Mouse (Mus musculus): ENCODE measurements around the gene Klhl11. TPM values are rescaled to one million over a fixed set of nuclear protein-coding genes. Genes with fewer than 3 reads are reported as not detected.

Klhl11 gene
- polyA plus RNA-seq, 1 experiment = 2.3 TPM

- DNase-seq = peak; percentile 62
- WGBS = 41% methylated on average over 6 of the region's 6 CpGs
Measured at GRCm38 (mm10) chr11:100442625-100443024, 29.9 kb downstream of the Klhl11 start.

GRCm38 (mm10) chr11:100441797-100442196 is 30.7 kb downstream of the Klhl11 start, which contains the start of the genes Nt5c3b and Klhl10:
Gene Nt5c3b (minus strand): TSS chr11:100441808.
Gene Klhl10 (plus strand): TSS chr11:100441917.
- H3K4me3 ChIP-seq (ENCODE audit: insufficient read depth, low read depth, low read length) = peak within 1 kb of the TSS; percentile 87
- 0 out of 2 replicates have a peak, but pooled peaks cover 3% of the 10 kb centered on the region for H3K4me1 ChIP-seq (ENCODE audit: control insufficient read depth, insufficient read depth, low read length)
- no peaks in the 10 kb centered on the region for H3K36me3 ChIP-seq (ENCODE audit: control insufficient read depth, insufficient read depth, low read length)
- no peak for DNase-seq
- H3K27me3 ChIP-seq (replicated peaks; ENCODE audit: control insufficient read depth, insufficient read depth, low read length) = no peaks in the 10 kb centered on the region
- TF ChIP-seq CTCF (conservative IDR thresholded peaks at IDR 0.05; ENCODE audit: insufficient read depth, insufficient read length, low read depth, low read length) (no peak), POLR2A (IDR thresholded peaks at IDR 0.05; ENCODE audit: low read depth, low read length) (no peak)
- 53% methylated on average over 8 of the region's 8 CpGs for WGBS
- H3K27ac ChIP-seq (ENCODE audit: insufficient read depth, low read depth, low read length) = no peak within 1 kb of the TSS

More at GRCm38 (mm10) chr11:100442625-100443024, 29.9 kb downstream of the Klhl11 start:
- no peak overlapping the region for H3K27ac ChIP-seq (ENCODE audit: insufficient read depth, low read depth, low read length)
- 0 out of 2 replicates have a peak, but pooled peaks cover 2% of the 10 kb centered on the region for H3K4me1 ChIP-seq (ENCODE audit: control insufficient read depth, insufficient read depth, low read length)
- H3K27me3 ChIP-seq (replicated peaks; ENCODE audit: control insufficient read depth, insufficient read depth, low read length) = no peaks in the 10 kb centered on the region
- H3K4me3 ChIP-seq (ENCODE audit: insufficient read depth, low read depth, low read length) = no peak overlapping the region
- no peaks in the 10 kb centered on the region for H3K36me3 ChIP-seq (ENCODE audit: control insufficient read depth, insufficient read depth, low read length)
- TF ChIP-seq CTCF (conservative IDR thresholded peaks at IDR 0.05; ENCODE audit: insufficient read depth, insufficient read length, low read depth, low read length) (no peak), POLR2A (IDR thresholded peaks at IDR 0.05; ENCODE audit: low read depth, low read length) (no peak)

- Histone ChIP-seq H3K4me3 (ENCODE audit: insufficient read depth, low read depth, low read length) (peak overlapping the region; percentile 87), H3K36me3 (ENCODE audit: control insufficient read depth, insufficient read depth, low read length) (no peaks in the 10 kb centered on the region), H3K27me3 (replicated peaks; ENCODE audit: control insufficient read depth, insufficient read depth, low read length) (no peaks in the 10 kb centered on the region), H3K27ac (ENCODE audit: insufficient read depth, low read depth, low read length) (no peak overlapping the region), H3K4me1 (ENCODE audit: control insufficient read depth, insufficient read depth, low read length) (0 out of 2 replicates have a peak, but pooled peaks cover 3% of the 10 kb centered on the region)
- peak; percentile 81 for DNase-seq
- TF ChIP-seq POLR2A (IDR thresholded peaks at IDR 0.05; ENCODE audit: low read depth, low read length) = peak; percentile 34
- TF ChIP-seq CTCF (conservative IDR thresholded peaks at IDR 0.05; ENCODE audit: insufficient read depth, insufficient read length, low read depth, low read length) = no peak
- WGBS = 2% methylated on average over 52 of the region's 52 CpGs
Measured at GRCm38 (mm10) chr11:100440691-100441522, 31.6 kb downstream of the Klhl11 start.

- Histone ChIP-seq H3K36me3 (ENCODE audit: control insufficient read depth, insufficient read depth, low read length) (no peaks in the 10 kb centered on the region), H3K4me3 (ENCODE audit: insufficient read depth, low read depth, low read length) (no peak overlapping the region), H3K27ac (ENCODE audit: insufficient read depth, low read depth, low read length) (no peak overlapping the region), H3K4me1 (ENCODE audit: control insufficient read depth, insufficient read depth, low read length) (0 out of 2 replicates have a peak, but pooled peaks cover 3% of the 10 kb centered on the region), H3K27me3 (replicated peaks; ENCODE audit: control insufficient read depth, insufficient read depth, low read length) (no peaks in the 10 kb centered on the region)
- 39% methylated on average over 1 of the region's 1 CpGs for WGBS
- TF ChIP-seq POLR2A (IDR thresholded peaks at IDR 0.05; ENCODE audit: low read depth, low read length) = no peak
- TF ChIP-seq CTCF (conservative IDR thresholded peaks at IDR 0.05; ENCODE audit: insufficient read depth, insufficient read length, low read depth, low read length) = no peak
- peak; percentile 68 for DNase-seq
Measured at GRCm38 (mm10) chr11:100437901-100438300, 34.6 kb downstream of the Klhl11 start.

DNA sequence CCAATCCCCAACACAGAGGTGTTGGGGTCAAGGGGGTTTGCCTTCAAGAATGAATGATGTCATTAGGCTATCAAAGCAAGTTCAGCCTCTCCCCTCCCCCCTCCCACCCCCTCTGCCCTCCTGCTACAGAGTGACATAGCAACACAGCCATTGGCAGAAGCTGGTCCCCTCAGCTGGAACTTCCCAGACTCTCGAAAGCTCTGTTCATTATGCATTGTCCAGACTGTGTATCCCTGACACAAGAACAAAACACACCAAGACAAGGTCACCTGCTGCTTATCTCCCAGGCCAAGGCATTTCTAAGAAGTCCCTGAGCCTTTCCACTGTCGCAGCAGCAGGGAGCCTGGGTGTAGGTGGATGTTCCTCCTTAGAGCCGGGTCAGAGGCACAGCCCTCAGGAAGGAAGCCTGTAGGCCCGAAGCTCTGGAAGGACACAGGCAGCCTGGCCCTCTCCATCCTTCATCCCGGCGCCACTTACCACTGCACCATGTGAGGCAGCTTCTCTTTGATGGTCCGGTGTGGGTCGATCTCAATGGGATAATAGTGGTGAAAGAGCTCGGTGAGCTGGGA is 36.8 kb downstream of the Klhl11 start:
- no peak for TF ChIP-seq CTCF (conservative IDR thresholded peaks at IDR 0.05; ENCODE audit: insufficient read depth, insufficient read length, low read depth, low read length)
- no peak for TF ChIP-seq POLR2A (IDR thresholded peaks at IDR 0.05; ENCODE audit: low read depth, low read length)
- H3K36me3 ChIP-seq (ENCODE audit: control insufficient read depth, insufficient read depth, low read length) = no peaks in the 10 kb centered on the region
- H3K27me3 ChIP-seq (replicated peaks; ENCODE audit: control insufficient read depth, insufficient read depth, low read length) = no peaks in the 10 kb centered on the region
- 82% methylated on average over 9 of the region's 9 CpGs for WGBS
- DNase-seq = no peak
- 0 out of 2 replicates have a peak, but pooled peaks cover 3% of the 10 kb centered on the region for H3K4me1 ChIP-seq (ENCODE audit: control insufficient read depth, insufficient read depth, low read length)
- H3K4me3 ChIP-seq (ENCODE audit: insufficient read depth, low read depth, low read length) = no peak overlapping the region
- no peak overlapping the region for H3K27ac ChIP-seq (ENCODE audit: insufficient read depth, low read depth, low read length)

GRCm38 (mm10) chr11:100432002-100432401 is 40.5 kb downstream of the Klhl11 start:
- Histone ChIP-seq H3K36me3 (ENCODE audit: control insufficient read depth, insufficient read depth, low read length) (no peaks in the 10 kb centered on the region), H3K27ac (ENCODE audit: insufficient read depth, low read depth, low read length) (no peak overlapping the region), H3K4me3 (ENCODE audit: insufficient read depth, low read depth, low read length) (no peak overlapping the region), H3K27me3 (replicated peaks; ENCODE audit: control insufficient read depth, insufficient read depth, low read length) (no peaks in the 10 kb centered on the region), H3K4me1 (ENCODE audit: control insufficient read depth, insufficient read depth, low read length) (no peaks in the 10 kb centered on the region)
- TF ChIP-seq CTCF (conservative IDR thresholded peaks at IDR 0.05; ENCODE audit: insufficient read depth, insufficient read length, low read depth, low read length) (no peak), POLR2A (IDR thresholded peaks at IDR 0.05; ENCODE audit: low read depth, low read length) (no peak)
- 95% methylated on average over 5 of the region's 5 CpGs for WGBS
- DNase-seq = no peak

GRCm38 (mm10) chr11:100430052-100430451 is 42.5 kb downstream of the Klhl11 start:
- 94% methylated on average over 7 of the region's 7 CpGs for WGBS
- no peak for DNase-seq

More at GRCm38 (mm10) chr11:100430052-100430451, 42.5 kb downstream of the Klhl11 start:
- Histone ChIP-seq H3K4me3 (ENCODE audit: insufficient read depth, low read depth, low read length) (no peak overlapping the region), H3K27ac (ENCODE audit: insufficient read depth, low read depth, low read length) (no peak overlapping the region), H3K4me1 (ENCODE audit: control insufficient read depth, insufficient read depth, low read length) (no peaks in the 10 kb centered on the region), H3K36me3 (ENCODE audit: control insufficient read depth, insufficient read depth, low read length) (no peaks in the 10 kb centered on the region), H3K27me3 (replicated peaks; ENCODE audit: control insufficient read depth, insufficient read depth, low read length) (no peaks in the 10 kb centered on the region)
- no peak for TF ChIP-seq CTCF (conservative IDR thresholded peaks at IDR 0.05; ENCODE audit: insufficient read depth, insufficient read length, low read depth, low read length)
- no peak for TF ChIP-seq POLR2A (IDR thresholded peaks at IDR 0.05; ENCODE audit: low read depth, low read length)

All from kidney, adult 2 months (tissue).